Mouse (Mus musculus) G1E-ER4 (cell line): ENCODE data around the gene Srsf5. TPM values are rescaled to one million over a fixed set of nuclear protein-coding genes. Genes with fewer than 3 reads are reported as not detected.

ENCODE experiments used
- GATA1 ChIP-seq: IDR thresholded peaks from one replicate; pipeline ENCODE4 v1.8.0; 2012; ENCODE audit warnings: low read length, inconsistent platforms
- polyA plus RNA-seq: library from polyadenylated mRNA; stranded (reverse); fragments of >175 nt; gene quantifications from 2 replicates; pipeline ENCODE4 v1.2.3, GENCODE M21; 2012

The Srsf5 gene
- polyA plus RNA-seq, 1 experiment, result 72.1 TPM

DNA sequence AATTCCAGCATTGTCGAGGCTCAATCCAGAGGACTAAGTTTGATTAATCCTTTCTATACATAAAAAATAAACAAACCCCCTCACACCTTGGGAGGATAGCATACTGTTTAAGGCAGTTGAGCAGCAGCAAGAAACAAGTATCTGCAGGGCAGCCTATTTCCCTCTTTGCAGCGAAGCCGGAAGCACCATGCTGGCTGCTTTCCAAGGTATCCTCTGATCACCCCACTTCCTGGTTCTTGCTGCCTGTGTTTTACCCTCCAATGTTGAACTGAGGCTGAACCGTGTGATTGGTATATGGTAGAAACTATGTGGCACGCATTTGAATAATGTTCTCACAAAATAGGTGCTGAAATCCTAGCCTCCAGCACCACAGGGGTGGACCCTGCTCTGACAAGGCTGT lies 6.7 kb upstream of the Srsf5 start:
- TF ChIP-seq GATA1, result no peak

- no peak for TF ChIP-seq GATA1
Observed at GRCm38 (mm10) chr12:80939165-80939564, 6.1 kb upstream of the Srsf5 start.

DNA sequence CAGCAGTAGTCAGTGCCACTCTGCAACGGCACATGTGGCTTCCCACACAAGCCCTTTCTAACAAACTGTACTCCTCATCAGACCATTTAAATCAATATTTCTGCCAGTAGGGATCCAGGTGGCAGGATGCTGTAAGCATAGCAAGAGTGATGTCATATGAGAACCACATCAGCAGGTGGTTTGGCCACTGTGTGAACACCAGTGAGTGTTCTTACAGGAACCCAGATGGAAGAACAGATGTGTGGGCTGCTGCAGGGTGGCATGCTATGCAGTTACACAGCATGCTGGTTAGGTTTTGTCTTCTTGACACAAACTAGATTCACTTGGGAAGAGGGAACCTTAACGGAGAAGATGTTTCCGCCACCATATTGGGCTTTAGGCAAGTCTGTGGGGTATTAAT lies 3.4 kb upstream of the Srsf5 start:
- no peak for TF ChIP-seq GATA1

DNA sequence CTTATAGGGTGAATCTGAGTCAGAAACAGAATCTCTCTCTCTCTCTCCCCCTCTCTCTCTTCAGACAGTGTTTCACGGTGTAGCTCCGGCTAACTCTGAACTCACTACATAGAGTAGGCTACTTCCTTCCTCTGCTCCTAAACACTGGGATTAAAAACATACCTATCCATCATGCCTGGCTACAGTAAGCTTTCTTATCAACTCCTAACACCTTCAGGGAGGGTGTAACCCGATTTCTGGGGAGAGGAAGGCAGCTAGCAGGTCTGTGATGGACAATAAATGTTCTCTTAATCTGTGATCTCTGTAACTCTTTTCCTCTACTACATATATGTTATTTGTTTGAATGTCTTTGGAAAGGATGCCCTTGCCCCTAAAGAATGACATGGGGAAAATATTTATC lies 1.9 kb upstream of the Srsf5 start:
- TF ChIP-seq GATA1, result peak; percentile 33

DNA sequence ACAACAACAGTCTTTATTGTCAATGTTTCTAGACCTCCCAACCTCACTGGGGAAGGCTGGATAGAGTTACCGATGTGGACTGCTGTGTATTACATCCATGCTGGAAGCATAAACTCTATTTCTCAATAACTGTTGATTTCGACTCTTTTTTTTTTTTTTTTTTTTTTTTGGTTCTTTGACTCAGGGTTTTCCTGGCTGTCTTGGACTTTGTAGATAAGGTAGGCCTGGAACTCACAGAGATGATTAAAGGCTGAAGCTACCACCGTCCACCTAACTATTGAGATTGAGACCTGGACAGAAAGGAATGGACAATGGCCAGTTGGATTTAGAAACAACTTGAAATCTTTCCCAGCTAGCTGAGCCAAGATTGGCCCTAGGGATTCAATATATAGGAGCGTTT lies 1.1 kb upstream of the Srsf5 start:
- TF ChIP-seq GATA1, result no peak

- no peak for TF ChIP-seq GATA1
Observed at GRCm38 (mm10) chr12:80945996-80946355, 672 bp downstream of the Srsf5 start.

GRCm38 (mm10) chr12:80948202-80948601 lies 2.9 kb downstream of the Srsf5 start:
- no peak for TF ChIP-seq GATA1

DNA sequence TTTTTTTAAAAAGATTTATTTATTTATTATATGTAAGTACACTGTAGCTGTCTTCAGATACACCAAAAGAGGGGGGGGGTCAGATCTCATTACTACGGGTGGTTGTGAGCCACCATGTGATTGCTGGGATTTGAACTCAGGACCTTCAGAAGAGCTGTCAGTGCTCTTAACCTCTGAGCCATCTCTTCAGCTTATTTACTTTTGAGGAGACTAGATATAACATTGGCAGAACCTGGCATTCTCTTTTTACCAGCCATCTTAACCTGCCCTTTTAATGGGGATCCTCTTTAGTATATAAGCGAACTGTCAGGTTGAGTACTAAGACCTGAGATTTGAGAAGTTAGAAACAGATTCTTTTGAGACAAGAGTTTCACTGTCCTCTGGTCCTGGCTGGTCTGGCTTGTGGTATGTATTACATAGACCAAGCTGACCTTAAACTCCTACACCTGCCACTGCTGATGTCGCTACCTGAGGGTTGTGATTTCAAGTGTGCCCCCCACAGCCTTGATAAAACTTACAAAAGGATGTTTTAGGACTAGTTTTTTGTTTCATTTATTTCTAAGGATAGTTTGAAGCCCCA lies 6.4 kb downstream of the Srsf5 start:
- no peak for TF ChIP-seq GATA1

DNA sequence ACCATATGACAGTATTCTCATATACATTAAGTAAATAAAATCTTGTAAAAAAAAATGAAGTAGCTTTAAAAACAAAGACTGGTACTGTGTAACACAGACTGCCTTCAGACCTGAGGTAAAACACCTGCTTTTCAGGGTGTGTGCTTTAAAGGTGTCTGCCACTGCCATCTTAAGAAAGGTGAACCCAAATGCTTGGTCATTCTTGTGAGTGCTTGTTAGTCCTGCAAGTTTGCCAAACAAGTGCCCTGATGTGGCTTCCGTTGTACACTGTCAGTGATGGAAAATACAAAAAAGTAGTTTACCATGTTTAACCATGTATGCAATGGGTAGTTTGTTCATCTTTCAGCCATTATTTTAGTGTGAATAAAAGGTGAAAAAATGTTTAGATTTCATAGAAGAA lies 7.2 kb downstream of the Srsf5 start:
- TF ChIP-seq GATA1, result no peak

DNA sequence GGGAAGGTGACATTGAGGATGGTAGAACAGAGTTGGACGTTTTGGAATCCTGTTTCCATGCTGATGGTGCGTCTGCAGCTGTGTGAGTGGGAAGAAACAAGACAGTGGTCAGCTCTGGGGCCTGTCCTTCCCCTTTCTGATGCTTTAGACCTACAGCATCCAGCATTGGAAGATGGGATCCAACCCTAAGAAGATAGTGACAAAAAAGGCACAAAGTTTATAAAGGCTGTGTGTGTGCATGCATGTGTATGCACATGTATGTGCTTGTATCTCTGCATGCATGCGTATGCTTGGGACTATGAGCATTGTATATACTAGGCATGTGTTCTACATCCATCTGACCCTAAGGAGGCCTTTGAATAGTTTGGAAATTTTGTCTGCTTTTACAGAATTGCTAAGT lies 10.7 kb downstream of the Srsf5 start:
- no peak for TF ChIP-seq GATA1

DNA sequence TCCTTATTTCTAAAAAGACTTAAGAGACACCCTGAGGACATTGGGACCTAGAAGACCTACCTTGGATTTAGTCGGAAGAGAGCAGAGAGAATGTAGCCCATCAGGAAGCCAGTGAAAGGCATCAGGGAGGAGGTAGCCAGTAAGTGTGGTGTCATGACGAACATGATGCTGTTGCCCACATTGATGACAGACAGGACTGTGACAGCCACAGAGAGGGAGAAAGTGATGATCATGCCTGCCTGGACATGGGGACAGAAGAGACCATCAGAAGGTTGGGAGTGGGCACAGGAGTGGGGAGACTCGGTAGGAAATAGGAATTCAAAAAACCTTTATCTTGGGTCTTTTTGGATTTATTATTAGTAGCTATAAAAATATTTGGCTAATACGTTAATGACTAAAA lies 12.7 kb downstream of the Srsf5 start:
- no peak for TF ChIP-seq GATA1

- no peak for TF ChIP-seq GATA1
Observed at GRCm38 (mm10) chr12:80962566-80962965, 17.3 kb downstream of the Srsf5 start.

- TF ChIP-seq GATA1, result no peak
Observed at GRCm38 (mm10) chr12:80966059-80966838, 20.9 kb downstream of the Srsf5 start.

DNA sequence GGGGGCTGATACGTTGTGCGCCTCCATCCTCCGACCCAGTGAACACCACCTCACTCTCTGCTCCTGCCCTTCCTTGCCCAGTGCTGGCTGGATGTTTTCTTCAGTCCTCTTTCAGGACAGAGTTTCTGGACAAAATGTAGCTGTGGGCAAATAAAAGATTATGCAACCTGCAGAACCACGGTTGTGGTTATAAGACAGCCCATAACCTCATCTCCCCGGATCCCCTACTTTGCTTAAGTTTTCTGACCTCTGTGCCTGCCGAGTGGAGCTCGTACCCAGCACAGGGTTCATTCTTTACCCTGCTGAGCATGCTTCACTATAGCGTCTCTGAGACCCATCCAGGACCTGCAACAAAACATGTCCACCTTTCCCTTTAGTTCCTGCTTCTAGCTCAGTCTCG lies 22.6 kb downstream of the Srsf5 start:
- no peak for TF ChIP-seq GATA1

- TF ChIP-seq GATA1, result no peak
Observed at GRCm38 (mm10) chr12:80968605-80969004, 23.3 kb downstream of the Srsf5 start, which contains the start of gene Slc10a1. Slc10a1 (minus strand) TSS chr12:80968705.

DNA sequence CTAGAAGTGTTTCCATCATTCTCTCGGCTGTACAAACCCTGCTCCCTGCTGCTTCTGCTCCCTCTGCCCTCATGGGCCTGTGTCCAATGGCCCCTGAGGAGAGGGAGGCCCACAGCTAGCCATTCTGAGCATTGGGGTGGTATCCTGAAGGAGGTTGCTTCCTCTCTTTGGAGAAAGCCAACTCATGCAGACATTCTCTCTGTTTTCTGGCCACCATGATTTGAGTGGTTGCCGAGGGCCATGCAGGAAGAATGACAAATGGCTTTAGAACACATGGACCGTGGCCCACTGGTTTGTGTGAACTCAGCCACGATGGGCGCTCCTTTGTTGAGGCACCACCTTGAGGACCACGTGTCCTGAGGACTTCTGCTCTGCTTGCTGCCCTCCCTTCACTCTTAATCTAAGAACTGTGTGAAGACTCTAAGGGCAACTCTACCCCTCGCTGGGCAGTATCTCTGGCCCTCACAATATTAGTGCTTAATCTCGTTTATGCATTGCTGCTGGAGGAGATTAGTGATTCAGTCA lies 24.9 kb downstream of the Srsf5 start:
- no peak for TF ChIP-seq GATA1

DNA sequence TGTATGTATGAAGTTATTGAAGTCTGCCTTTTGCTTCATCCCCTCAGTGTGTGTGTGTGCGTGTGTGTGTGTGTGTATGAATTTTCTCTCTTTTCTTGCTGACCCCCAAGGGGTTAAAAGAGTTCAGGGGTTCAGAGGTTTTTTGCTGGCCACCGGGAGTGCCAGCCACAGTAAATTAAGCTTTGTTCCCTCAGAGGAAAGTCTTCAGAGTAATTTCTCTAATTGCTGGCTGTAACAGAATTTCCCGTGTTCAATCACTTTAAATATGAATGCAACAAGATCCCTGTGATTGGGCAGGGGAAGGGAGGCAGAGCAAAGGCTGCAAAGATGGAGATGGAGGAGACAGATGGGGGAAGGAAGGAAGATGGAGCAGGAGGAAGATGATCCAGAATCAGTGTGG lies 26.5 kb downstream of the Srsf5 start:
- TF ChIP-seq GATA1, result no peak
